Mouse (Mus musculus): ENCODE data around the gene Litaf. TPM values are rescaled to one million over a fixed set of nuclear protein-coding genes. Genes with fewer than 3 reads are reported as not detected.

Gene Litaf
- polyA plus RNA-seq, 1 experiment from 2014 or later, result 69.5 TPM

GRCm38 (mm10) chr16:11024841-11025240 is 41.1 kb downstream of the Litaf start:
- DNase-seq (ENCODE audit: low spot score) (no peak), ATAC-seq (ENCODE audit: low FRiP score, low TSS enrichment) (0 out of 2 replicates have a peak, but pooled peaks have one; percentile 41)

GRCm38 (mm10) chr16:11023618-11024017 is 42.3 kb downstream of the Litaf start:
- no peaks in the 10 kb centered on the region for H3K9me3 ChIP-seq (ENCODE audit: control insufficient read depth, low read length)
- no peak overlapping the region for H3K9ac ChIP-seq (ENCODE audit: low read length)
- TF ChIP-seq EP300 (optimal IDR thresholded peaks at IDR 0.05) (no peak), CTCF (IDR thresholded peaks at IDR 0.05; ENCODE audit: low read depth) (peak; percentile 52)
- no peaks in the 10 kb centered on the region for H3K27me3 ChIP-seq (ENCODE audit: control insufficient read depth, insufficient read depth, low read length)
- no peak overlapping the region for H3K4me2 ChIP-seq (replicated peaks; ENCODE audit: low read depth)
- 81% methylated on average over 5 of the region's 5 CpGs for WGBS
- H3K4me1 ChIP-seq (replicated peaks; ENCODE audit: control insufficient read depth, insufficient read depth), result 0 out of 2 replicates have a peak, but pooled peaks cover under 1% of the 10 kb centered on the region
- H3K36me3 ChIP-seq (ENCODE audit: control insufficient read depth, insufficient read depth, low read length), result no peaks in the 10 kb centered on the region
- DNase-seq (ENCODE audit: low spot score), result no peak
- ATAC-seq (ENCODE audit: low FRiP score, low TSS enrichment), result no peak
- H3K27ac ChIP-seq (replicated peaks), result no peak overlapping the region
- H3K4me3 ChIP-seq (ENCODE audit: low read depth, low read length), result no peak overlapping the region

More at GRCm38 (mm10) chr16:11024841-11025240, 41.1 kb downstream of the Litaf start:
- H3K27me3 ChIP-seq (ENCODE audit: control insufficient read depth, insufficient read depth, low read length), result no peaks in the 10 kb centered on the region
- no peaks in the 10 kb centered on the region for H3K9me3 ChIP-seq (ENCODE audit: control insufficient read depth, low read length)
- TF ChIP-seq CTCF (IDR thresholded peaks at IDR 0.05; ENCODE audit: low read depth), result no peak
- TF ChIP-seq EP300 (optimal IDR thresholded peaks at IDR 0.05), result no peak
- no peak overlapping the region for H3K4me2 ChIP-seq (replicated peaks; ENCODE audit: low read depth)
- WGBS, result 60% methylated on average over 3 of the region's 3 CpGs
- no peak overlapping the region for H3K9ac ChIP-seq (ENCODE audit: low read length)
- H3K27ac ChIP-seq (replicated peaks), result no peak overlapping the region
- H3K4me1 ChIP-seq (replicated peaks; ENCODE audit: control insufficient read depth, insufficient read depth), result no peaks in the 10 kb centered on the region
- no peaks in the 10 kb centered on the region for H3K36me3 ChIP-seq (ENCODE audit: control insufficient read depth, insufficient read depth, low read length)
- H3K4me3 ChIP-seq (ENCODE audit: low read depth, low read length), result no peak overlapping the region

DNA sequence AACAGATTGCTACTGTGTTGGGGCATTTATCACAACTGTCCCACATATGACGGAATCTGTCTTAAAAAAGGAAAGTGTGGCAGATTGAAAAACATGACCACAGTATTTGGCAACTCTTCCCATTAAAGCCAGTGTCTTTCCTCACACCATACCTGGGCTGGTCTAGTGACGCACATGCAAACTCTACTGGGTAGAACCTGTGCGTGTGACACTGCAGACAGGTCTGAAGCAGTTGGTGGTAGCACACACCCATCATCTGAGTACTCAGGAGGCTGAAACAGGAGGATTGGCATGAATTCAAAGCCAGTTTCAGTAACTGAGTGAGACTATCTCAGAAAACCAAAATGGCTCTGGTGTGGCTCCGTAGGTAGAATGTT is 43.9 kb downstream of the Litaf start:
- Histone ChIP-seq H3K4me3 (ENCODE audit: low read depth, low read length) (no peak overlapping the region), H3K4me1 (replicated peaks; ENCODE audit: control insufficient read depth, insufficient read depth) (0 out of 2 replicates have a peak, but pooled peaks cover 2% of the 10 kb centered on the region), H3K4me2 (replicated peaks; ENCODE audit: low read depth) (no peak overlapping the region), H3K27ac (replicated peaks) (no peak overlapping the region), H3K36me3 (ENCODE audit: control insufficient read depth, insufficient read depth, low read length) (no peaks in the 10 kb centered on the region), H3K27me3 (ENCODE audit: control insufficient read depth, insufficient read depth, low read length) (no peaks in the 10 kb centered on the region), H3K9me3 (ENCODE audit: control insufficient read depth, low read length) (no peaks in the 10 kb centered on the region), H3K9ac (ENCODE audit: low read length) (no peak overlapping the region)
- no peak for DNase-seq (ENCODE audit: low spot score)
- 82% methylated on average over 4 of the region's 4 CpGs for WGBS
- no peak for ATAC-seq (ENCODE audit: low FRiP score, low TSS enrichment)
- TF ChIP-seq EP300 (optimal IDR thresholded peaks at IDR 0.05) (no peak), CTCF (IDR thresholded peaks at IDR 0.05; ENCODE audit: low read depth) (no peak)

DNA sequence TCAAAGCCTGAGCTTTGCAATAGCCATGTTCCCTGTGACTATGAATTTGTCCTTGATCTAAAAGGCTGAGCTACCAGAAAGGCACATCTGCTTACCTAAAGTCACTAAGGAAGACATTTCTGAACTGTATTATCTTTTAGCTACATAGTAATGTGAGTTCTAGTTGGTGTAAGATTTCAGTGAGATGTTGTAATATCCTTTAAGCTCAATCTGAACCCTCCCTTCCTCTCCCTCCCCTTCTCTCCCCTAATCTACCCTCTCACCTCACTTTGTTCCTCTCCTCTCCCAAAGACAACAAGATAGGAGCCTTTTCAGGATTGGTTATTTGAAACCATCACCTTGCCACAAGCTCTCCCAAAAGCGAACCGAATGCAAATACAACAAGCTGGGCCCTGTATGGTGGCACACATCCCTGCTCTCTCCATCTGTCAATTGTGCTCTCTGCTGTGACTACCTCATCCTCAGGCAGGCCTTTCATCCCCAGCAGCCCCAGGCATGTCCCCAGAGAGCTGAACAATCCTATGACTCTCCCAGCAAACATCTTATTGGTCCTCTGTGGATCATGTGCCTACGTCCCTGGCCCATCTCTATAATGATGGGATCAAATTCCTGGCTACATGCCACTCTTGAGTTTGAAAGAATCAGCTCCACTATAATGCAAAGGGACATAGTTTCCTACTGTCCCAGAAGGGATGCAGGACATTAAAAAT is 44.4 kb downstream of the Litaf start:
- DNase-seq (ENCODE audit: low spot score), result no peak
- Histone ChIP-seq H3K4me2 (replicated peaks; ENCODE audit: low read depth) (no peak overlapping the region), H3K4me3 (ENCODE audit: low read depth, low read length) (no peak overlapping the region), H3K4me1 (replicated peaks; ENCODE audit: control insufficient read depth, insufficient read depth) (0 out of 2 replicates have a peak, but pooled peaks cover 2% of the 10 kb centered on the region), H3K27ac (replicated peaks) (no peak overlapping the region), H3K9me3 (ENCODE audit: control insufficient read depth, low read length) (no peaks in the 10 kb centered on the region), H3K27me3 (ENCODE audit: control insufficient read depth, insufficient read depth, low read length) (no peaks in the 10 kb centered on the region), H3K36me3 (ENCODE audit: control insufficient read depth, insufficient read depth, low read length) (no peaks in the 10 kb centered on the region), H3K9ac (ENCODE audit: low read length) (no peak overlapping the region)
- TF ChIP-seq EP300 (optimal IDR thresholded peaks at IDR 0.05), result no peak
- TF ChIP-seq CTCF (IDR thresholded peaks at IDR 0.05; ENCODE audit: low read depth), result no peak
- no peak for ATAC-seq (ENCODE audit: low FRiP score, low TSS enrichment)
- WGBS, result 33% methylated on average over 3 of the region's 3 CpGs

DNA sequence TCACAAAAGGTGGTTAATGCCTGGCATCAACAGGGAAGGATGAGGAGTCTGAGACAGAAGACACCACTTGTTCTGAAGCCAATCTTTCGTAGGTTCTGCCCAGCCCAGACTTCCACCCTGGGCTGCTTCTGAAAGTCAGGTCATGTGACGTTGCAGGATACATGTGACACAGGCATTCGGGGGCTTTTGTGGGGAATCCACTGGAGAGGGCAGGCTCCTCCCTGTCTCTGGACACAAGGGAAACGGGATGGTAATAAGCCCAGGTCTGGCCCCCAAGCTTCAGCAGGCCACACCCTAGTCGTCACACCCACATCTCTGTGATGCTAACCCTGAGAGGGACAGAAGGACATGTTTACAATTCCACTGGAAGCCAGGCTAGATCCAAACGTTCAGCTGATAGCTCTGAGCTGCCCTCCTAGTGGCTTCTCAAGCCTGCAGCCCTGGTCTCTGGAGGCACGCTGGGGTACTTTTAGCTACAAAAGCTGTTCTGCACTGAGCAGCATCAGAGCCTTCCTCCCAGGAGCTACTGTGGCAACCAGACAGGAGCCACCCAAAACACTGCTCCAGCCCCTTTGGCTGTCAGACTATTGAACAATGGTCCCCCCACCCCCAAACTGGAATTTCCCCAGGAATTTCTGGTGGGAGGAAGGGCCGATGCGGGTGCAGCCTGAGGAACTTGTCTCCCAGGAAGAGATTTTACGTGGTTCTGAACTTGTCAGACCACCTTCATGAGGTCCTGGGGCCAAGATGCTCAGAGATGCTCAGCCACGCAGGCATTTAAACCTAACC is 48.0 kb downstream of the Litaf start:
- Histone ChIP-seq H3K4me1 (replicated peaks; ENCODE audit: control insufficient read depth, insufficient read depth) (0 out of 2 replicates have a peak, but pooled peaks cover 2% of the 10 kb centered on the region), H3K9me3 (ENCODE audit: control insufficient read depth, low read length) (no peaks in the 10 kb centered on the region), H3K4me2 (replicated peaks; ENCODE audit: low read depth) (no peak overlapping the region), H3K4me3 (ENCODE audit: low read depth, low read length) (no peak overlapping the region), H3K27me3 (ENCODE audit: control insufficient read depth, insufficient read depth, low read length) (no peaks in the 10 kb centered on the region), H3K36me3 (ENCODE audit: control insufficient read depth, insufficient read depth, low read length) (no peaks in the 10 kb centered on the region), H3K27ac (replicated peaks) (peak overlapping the region; percentile 40; the same call in 1 of the 2 replicates), H3K9ac (ENCODE audit: low read length) (no peak overlapping the region)
- TF ChIP-seq CTCF (IDR thresholded peaks at IDR 0.05; ENCODE audit: low read depth) (0 out of 2 replicates have a peak, but pooled peaks have one; percentile 2), EP300 (optimal IDR thresholded peaks at IDR 0.05) (no peak)
- WGBS, result 30% methylated on average over 11 of the region's 11 CpGs
- no peak for DNase-seq (ENCODE audit: low spot score)
- ATAC-seq (ENCODE audit: low FRiP score, low TSS enrichment), result peak; percentile 36

All from stomach, postnatal 0 days (tissue).